Mouse (Mus musculus): ENCODE data around the gene Slmap.

Gene Slmap

GRCm38 (mm10) chr14:26477738-26478137 lies 57.0 kb downstream of the Slmap start:
- CTCF ChIA-PET: no interaction called here

DNA sequence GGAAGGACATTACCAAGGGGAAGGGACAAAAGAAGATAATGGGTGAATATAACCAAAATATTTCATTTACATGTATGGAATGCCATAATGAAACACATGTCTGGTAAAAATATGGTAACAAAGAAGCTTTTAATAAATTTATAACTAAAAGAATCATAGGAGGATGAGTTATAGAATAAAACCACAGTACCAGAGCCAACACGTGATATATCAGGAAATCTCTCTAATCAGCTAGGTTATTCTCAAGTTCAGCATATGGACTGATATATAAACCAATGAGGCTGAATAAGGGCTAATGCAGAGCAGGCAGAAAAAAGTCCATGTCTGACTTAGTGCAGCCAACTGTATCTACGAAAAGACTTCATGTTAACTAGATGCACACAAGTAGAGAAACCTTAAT lies 58.3 kb downstream of the Slmap start:
- CTCF ChIA-PET: no interaction called here

GRCm38 (mm10) chr14:26467974-26468373 lies 66.8 kb downstream of the Slmap start:
- CTCF ChIA-PET: no interaction called here

GRCm38 (mm10) chr14:26466544-26467125 lies 68.1 kb downstream of the Slmap start:
- CTCF ChIA-PET: interaction anchor here (1.7 kb wide), 1 partner anchor 14 kb away, joined by 7 read pairs; no protein-coding TSS in a partner anchor

GRCm38 (mm10) chr14:26465898-26466297 lies 68.8 kb downstream of the Slmap start:
- CTCF ChIA-PET: interaction anchor here (1.7 kb wide), 1 partner anchor 14 kb away, joined by 7 read pairs; no protein-coding TSS in a partner anchor

DNA sequence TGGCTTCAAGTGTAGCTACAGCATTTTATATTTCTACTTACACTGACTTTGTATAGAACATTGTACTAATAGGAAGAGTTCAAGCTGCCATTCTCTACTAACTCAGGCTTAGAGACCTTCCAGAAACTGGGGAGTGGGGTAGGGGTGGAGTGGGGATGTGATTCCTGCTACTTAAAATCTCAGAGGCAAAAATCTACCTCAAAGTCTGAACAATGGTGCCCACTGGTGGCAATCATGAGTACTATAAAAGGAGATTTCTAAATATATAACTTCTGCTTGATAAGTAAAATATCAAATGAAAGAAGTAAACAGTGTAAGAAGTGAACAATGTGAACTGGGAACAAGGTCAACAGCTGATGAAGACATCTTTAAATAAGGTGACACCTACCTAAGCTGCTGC lies 75.2 kb downstream of the Slmap start:
- CTCF ChIA-PET: no interaction called here

GRCm38 (mm10) chr14:26454851-26455250 lies 79.9 kb downstream of the Slmap start:
- CTCF ChIA-PET: interaction anchor here (0.7 kb wide), 1 partner anchor 81 kb away, joined by 4 read pairs; no protein-coding TSS in a partner anchor

GRCm38 (mm10) chr14:26450036-26450800 lies 84.5 kb downstream of the Slmap start:
- CTCF ChIA-PET: no interaction called here

- CTCF ChIA-PET: no interaction called here
Observed at GRCm38 (mm10) chr14:26448581-26448980, 86.2 kb downstream of the Slmap start.

- CTCF ChIA-PET: no interaction called here
Observed at GRCm38 (mm10) chr14:26447223-26447622, 87.5 kb downstream of the Slmap start.

GRCm38 (mm10) chr14:26446538-26446937 lies 88.2 kb downstream of the Slmap start:
- CTCF ChIA-PET: no interaction called here

DNA sequence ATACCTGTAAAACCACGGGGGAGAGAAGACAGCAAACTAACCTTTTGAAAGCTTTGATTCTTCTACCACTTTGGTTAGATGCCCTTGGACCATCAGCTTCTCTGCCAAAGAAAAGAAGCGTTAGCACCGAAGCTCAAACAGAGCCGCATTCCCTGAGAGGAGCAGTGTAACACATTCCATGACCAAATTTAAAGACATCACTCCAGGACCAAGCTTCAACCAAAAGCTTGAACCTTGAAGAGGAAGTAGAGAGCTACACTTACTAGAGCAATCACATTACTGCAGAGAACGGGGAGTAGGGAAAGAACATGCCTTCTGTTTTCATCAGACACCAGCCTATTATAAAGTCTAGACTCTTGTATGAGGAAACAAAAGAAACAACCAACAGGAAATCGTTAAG lies 92.2 kb downstream of the Slmap start:
- CTCF ChIA-PET: no interaction called here

DNA sequence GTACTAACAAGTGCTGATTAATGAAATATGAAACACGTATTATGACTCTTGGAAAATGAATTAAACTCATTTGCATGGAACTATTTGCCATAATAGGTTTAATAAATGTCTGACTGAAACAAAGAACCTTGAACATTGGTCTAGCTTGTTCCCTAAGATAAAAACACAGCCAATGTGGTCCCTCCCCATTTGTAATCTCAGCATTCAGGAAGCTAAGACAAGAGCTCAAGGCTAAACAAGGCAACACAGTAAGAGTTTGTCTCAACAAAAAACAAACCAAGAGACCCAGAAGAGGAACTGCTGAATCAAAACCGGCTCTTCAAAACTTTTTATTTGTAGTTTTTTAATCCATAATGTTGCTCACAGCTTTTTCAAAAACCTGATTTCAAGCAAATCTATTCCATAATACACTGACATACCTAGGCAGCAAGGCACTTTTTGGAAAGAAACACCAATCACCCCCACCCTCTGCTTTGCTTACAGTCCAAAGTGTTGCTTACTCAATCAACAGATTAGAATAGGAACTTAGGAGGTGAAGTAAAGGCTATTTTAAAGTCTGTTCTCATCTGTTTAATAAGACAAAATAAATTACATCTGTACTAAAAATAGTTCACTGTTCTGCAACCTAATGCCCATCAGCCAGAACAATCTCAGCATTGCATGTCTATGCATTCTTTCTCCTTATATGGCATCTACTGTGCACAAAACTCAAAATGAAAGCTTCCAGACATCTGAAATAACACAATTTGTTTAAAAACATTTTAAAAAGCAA lies 93.5 kb downstream of the Slmap start:
- CTCF ChIA-PET: no interaction called here

DNA sequence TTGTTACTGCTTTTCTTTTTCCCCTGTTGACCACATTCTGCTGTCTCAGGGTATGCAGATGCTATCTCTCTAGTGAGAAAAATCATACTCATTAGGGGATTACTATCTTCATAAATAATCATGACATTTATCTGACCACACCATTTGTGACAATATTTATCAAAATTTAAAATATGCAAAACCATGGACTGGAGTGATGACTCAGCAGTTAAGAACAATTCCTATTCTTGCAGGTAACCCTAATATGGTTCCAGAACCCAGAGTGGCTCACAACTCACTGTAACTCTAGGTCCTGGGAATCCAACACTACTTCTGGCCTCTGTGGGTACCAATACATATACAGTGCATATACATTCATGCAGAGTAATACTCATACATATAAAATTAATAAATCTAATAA lies 94.7 kb downstream of the Slmap start:
- CTCF ChIA-PET: no interaction called here

DNA sequence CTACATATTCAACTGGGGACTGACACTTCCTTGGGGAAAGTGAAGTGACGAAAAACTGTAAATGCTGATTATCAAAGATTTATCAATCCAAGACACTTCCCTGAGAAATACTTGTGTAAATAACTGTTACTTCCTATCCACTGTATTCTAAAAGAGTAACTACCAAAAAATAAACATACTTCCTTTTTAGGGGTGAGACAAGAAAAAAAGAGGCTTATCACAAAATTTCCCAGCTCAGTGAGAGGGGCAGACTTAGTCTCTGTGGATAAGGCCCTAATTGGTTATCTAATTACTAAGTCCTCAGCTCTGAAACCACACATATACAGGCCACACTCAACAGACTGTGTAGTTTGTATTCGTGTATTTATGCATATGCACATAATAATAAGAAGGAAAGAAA lies 97.0 kb downstream of the Slmap start:
- CTCF ChIA-PET: no interaction called here

- CTCF ChIA-PET: no interaction called here
Observed at GRCm38 (mm10) chr14:26436304-26436703, 98.4 kb downstream of the Slmap start.

DNA sequence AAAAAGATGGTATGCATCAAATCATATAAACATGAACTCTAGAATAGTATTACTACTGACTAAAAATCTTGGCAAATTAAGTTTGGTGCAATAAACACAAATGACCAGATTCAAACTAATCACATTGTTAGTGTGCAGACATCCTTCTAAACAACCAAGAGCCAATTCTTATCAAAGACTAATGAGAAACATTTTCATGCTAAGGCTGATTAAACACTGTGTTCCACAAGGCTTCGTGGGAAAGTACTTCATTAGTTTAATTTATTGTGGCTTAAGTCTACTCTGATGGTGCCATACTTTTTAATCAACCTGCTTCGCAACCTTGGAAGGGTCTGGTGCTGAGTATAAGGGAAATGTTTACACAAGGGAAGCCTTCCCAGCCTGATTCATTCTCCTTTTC lies 102.4 kb downstream of the Slmap start:
- CTCF ChIA-PET: no interaction called here

GRCm38 (mm10) chr14:26431919-26432318 lies 102.8 kb downstream of the Slmap start:
- CTCF ChIA-PET: no interaction called here

DNA sequence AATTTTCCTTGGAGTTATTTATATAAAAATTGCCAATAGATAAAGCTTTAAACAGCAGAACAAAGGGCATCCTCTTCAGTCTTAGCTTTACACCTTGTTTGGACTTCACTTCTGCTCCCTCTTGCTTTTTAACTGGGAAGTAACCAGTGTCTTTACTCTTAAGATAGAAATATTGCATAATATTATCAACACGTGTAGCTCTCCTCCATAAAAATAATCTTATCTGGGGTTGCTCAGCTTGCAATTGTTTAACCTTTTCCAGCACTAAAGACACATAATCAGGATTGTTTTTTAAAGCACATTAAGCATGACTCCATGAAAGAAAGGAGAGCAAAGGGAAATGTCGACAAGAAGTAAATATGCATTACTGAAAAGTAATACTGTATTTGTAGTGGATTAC lies 114.5 kb downstream of the Slmap start:
- CTCF ChIA-PET: no interaction called here

DNA sequence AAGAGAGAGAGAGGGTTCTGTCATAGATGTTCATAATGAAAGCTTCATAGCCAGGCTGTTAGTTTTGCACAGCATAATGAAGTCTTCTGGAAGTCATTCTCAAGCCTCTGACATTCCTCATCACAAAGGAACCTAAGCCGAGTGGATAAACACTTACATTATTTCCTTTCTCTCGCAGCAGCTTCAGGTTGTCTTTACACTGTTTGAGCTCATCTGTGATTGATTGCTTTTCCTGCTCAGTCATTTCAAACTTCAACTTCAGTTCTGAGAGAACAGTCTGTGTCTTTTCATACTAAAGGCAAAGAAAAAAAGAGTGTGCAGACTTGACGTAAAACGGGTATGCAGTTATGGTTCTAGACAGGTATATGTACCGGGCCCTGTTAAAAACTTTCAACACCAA lies 116.8 kb downstream of the Slmap start:
- CTCF ChIA-PET: interaction anchor here (0.7 kb wide), 1 partner anchor 913 kb away, joined by 3 read pairs; no protein-coding TSS in a partner anchor

DNA sequence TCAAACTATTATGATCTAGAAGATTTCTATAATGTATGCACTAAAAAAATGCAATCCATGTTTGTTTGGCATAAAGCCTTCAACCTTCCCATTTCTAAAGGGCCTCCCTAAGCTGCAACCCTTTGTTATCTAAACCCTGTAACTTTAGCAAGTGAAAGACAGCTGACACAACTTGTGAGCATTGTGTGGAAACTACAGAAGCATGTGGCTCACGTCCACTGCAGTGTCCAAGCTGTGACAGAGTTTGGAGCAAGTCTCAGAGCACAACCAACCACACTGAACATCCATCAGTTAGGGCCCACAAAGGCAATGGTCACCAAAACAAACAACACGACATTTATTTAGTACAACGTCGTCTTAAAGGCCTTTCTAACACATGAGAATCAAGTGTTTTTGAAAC lies 117.6 kb downstream of the Slmap start:
- CTCF ChIA-PET: no interaction called here

- CTCF ChIA-PET: no interaction called here
Observed at GRCm38 (mm10) chr14:26413581-26413980, 121.2 kb downstream of the Slmap start.

DNA sequence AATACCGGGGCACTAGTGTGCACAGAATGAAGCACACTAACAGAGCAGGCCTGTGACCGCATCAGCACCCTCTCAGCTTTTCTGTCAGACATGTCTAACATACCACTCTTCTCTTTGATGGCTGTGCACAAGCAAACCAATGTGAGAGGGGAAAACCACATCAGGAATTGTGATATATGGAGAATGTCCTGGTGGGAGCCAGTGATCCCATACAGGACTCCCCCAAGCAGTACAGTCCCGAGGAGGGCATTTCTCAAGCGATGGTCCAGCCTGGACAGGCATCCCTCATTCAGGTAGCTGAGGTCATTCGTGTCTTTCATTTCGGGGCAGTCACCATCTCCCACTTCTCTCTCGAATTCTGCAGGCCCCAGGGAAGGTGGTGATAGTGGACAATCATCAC lies 128.0 kb downstream of the Slmap start:
- CTCF ChIA-PET: no interaction called here

Data from spleen, embryonic (tissue).